Mouse (Mus musculus): ENCODE measurements around the gene Prdx3.

The Prdx3 gene

DNA sequence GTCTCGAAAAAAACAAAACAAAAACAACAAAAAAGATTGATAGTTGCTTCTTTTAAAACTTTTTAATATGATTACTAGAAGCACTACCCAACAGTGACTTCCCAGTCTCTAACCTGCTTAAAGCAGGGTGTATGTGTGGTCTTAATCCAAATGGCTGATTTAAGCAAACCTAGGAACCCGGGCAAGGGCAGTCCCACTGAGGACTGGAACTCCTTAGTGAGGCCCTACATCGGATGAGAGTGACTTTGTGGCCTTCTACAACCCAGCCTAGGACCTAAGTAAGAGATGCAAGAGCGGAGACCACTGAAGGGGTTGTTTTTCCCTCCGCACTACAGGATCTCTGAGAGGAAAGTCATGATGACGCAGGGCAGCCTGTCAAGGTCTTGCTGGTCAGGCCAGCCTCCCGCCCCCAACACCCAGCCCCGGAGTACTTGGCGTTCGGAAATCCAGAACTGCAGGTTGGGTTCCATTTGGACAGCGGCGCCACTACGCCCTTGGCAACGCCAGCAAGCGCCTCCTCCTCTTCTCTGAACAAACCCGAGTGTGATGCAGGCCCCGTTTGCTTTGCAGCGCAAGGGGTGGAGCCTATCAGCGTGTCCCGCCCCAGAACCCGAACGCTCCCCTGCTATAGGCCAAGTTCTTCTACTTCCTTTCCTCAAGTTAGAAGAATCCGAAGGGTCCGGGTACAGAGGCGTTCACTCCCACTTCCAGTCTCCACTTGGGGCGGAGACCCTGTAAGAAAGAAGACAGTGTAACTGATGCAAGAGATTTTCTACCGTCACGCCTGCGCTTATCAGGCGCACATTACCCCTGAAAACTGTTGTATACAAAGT, 13.3 kb downstream of the Prdx3 start, which contains the start of gene Sfxn4:
Gene Sfxn4 (minus strand): TSS at position 612 of the 833 bp plus-strand sequence.
- DNase-seq, result peak; percentile 94

DNA sequence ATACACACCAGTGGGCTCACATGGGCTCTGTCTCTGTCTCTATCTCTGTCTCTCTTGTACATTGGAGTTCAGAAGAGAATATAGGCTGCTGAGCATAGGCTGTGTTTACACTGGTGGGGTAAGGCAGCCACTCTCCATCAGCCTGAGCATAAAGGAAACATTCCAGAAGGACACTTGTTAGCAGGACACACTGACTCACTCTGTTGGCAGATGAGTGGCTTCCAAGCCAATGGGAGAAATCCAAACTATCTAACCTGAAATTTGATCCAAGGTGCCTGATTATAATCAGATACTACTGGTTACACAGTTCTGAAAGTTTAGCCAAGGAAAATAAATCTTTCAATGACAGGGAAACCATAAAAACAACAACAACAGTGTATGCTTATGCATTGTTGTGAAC, 28.6 kb downstream of the Prdx3 start:
- no peak for DNase-seq

- DNase-seq, result no peak
Observed at GRCm38 (mm10) chr19:60843324-60843723, 31.0 kb downstream of the Prdx3 start.

DNA sequence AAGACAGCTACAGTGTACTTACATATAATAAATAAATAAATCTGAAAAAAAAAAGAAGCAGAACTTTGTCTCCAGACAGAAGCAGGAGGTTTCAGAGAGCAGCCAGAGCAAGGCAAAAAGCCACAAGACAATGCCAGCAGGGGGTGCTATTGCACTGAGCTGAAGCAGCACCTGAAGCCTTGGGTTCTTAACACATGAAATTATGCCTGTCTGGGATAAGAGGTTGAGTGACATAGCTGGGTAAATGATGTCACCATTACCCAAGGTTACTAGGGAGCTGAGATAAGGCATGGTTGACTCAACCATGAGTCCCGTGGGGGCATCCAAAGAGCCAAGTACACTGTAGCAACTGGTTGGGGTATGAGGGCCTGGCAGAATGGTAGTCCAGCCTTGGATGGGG, 36.6 kb downstream of the Prdx3 start:
- DNase-seq, result peak; percentile 72

DNA sequence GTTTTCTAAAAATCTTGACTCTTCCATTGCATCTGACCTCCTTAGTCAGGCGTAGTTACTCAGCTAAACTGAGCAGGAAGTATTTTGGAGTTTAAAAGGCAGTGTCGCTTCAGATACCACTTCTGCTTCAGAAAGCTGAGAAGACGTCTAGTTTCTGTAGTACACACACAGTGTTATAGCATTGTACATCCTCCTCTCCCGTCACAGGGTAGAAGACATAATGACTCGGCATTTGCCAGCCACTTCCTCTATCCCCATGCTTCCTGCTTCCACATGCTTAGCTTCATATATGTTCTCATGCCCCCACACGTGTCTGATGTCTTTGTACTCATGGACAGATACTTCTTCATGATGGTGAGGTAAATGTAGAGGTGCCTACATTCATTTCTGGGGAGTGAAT, 55.7 kb downstream of the Prdx3 start:
- DNase-seq, result no peak

Data from kidney, adult 18-20 months (tissue).